Mouse (Mus musculus): ENCODE data around the gene Vars. TPM values are rescaled to one million over a fixed set of nuclear protein-coding genes. Genes with fewer than 3 reads are reported as not detected.
A peak's percentile ranks its signal among the peaks of the same experiment; 100 is the strongest.

Vars gene
- total and polyA plus RNA-seq, 3 experiments = 90.3 to 280 (median 277) TPM

- dilution Hi-C loops (cut with MboI; ENCODE audit: extremely low pct_ligation_motif_present, extremely low pct_unique_long_range_greater_than_20kb, low sequenced_read_pairs) (no loop called here), in situ Hi-C loops (cut with MboI; ENCODE audit: low pct_ligation_motif_present, low pct_unique_long_range_greater_than_20kb, low sequenced_read_pairs) (no loop called here)
- TF ChIP-seq PAX5 (IDR thresholded peaks at IDR 0.05; ENCODE audit: low read length) (no peak), CTCF (conservative IDR thresholded peaks at IDR 0.05 in 1 of 2, IDR thresholded peaks at IDR 0.05 in 1 of 2; ENCODE audit: low read depth in 2 of 2, low read length in 2 of 2) (peak in 1 of 2 experiments; percentile 65; a peak in 2 of 4 replicates), SMC3 (IDR thresholded peaks at IDR 0.05; ENCODE audit: low read depth, low read length) (peak; percentile 70), RAD21 (IDR thresholded peaks at IDR 0.05; ENCODE audit: low read depth, low read length) (peak; percentile 62), MAZ (IDR thresholded peaks at IDR 0.05; ENCODE audit: low read depth, low read length) (0 out of 2 replicates have a peak, but pooled peaks have one; percentile 28)
- H3K36me3 ChIP-seq (replicated peaks in 1 of 2; ENCODE audit: control insufficient read depth in 1 of 2, insufficient read depth in 1 of 2, low read length in 1 of 2) = peaks cover 58 to 87% of the 10 kb centered on the region in 2 experiments
- H3K9ac ChIP-seq (ENCODE audit: insufficient read depth, low read depth) = no peak within 1 kb of the TSS
- H3K27ac ChIP-seq (ENCODE audit: insufficient read depth, low read depth) = no peak within 1 kb of the TSS
- no peak within 1 kb of the TSS for H3K4me3 ChIP-seq (replicated peaks in 1 of 3; ENCODE audit: low read depth in 2 of 3, low read length in 2 of 3, poor library complexity in 1 of 3)
- H3K79me2 ChIP-seq (replicated peaks; ENCODE audit: control insufficient read depth, extremely low read depth, insufficient read depth, poor library complexity, severe bottlenecking) = 0 out of 2 replicates have a peak, but pooled peaks cover 2% of the 10 kb centered on the region
- DNase-seq (ENCODE audit: extremely low read depth) = peak; percentile 57
- H3K9me3 ChIP-seq (replicated peaks; ENCODE audit: low read length) = peaks cover 2% of the 10 kb centered on the region
- no peak within 1 kb of the TSS for H3K4me2 ChIP-seq (ENCODE audit: insufficient read depth, low read depth, poor library complexity, severe bottlenecking)
- H3K4me1 ChIP-seq (ENCODE audit: control insufficient read depth in 1 of 2, insufficient read depth in 2 of 2) = peaks cover 2 to 7% of the 10 kb centered on the region in 2 experiments; a peak in 3 of 4 replicates
- no peaks in the 10 kb centered on the region for H3K27me3 ChIP-seq (replicated peaks)
Measured at GRCm38 (mm10) chr17:35058911-35059892, 58.4 kb downstream of the Vars start, which contains the start of gene Ddah2. TSS of gene Ddah2 (plus strand) at chr17:35059035.

- Histone ChIP-seq H3K27ac (ENCODE audit: insufficient read depth, low read depth) (no peak overlapping the region), H3K36me3 (replicated peaks in 1 of 2; ENCODE audit: control insufficient read depth in 1 of 2, insufficient read depth in 1 of 2, low read length in 1 of 2) (peaks cover 52 to 84% of the 10 kb centered on the region in 2 experiments), H3K4me2 (ENCODE audit: insufficient read depth, low read depth, poor library complexity, severe bottlenecking) (no peak overlapping the region), H3K4me1 (ENCODE audit: control insufficient read depth in 1 of 2, insufficient read depth in 2 of 2) (peaks cover 2 to 7% of the 10 kb centered on the region in 2 experiments; a peak in 3 of 4 replicates), H3K9ac (ENCODE audit: insufficient read depth, low read depth) (no peak overlapping the region), H3K4me3 (replicated peaks in 1 of 3; ENCODE audit: low read depth in 2 of 3, low read length in 2 of 3, poor library complexity in 1 of 3) (no peak overlapping the region), H3K27me3 (replicated peaks) (no peaks in the 10 kb centered on the region), H3K9me3 (replicated peaks; ENCODE audit: low read length) (no peaks in the 10 kb centered on the region), H3K79me2 (replicated peaks; ENCODE audit: control insufficient read depth, extremely low read depth, insufficient read depth, poor library complexity, severe bottlenecking) (no peaks in the 10 kb centered on the region)
- dilution Hi-C loops (cut with MboI; ENCODE audit: extremely low pct_ligation_motif_present, extremely low pct_unique_long_range_greater_than_20kb, low sequenced_read_pairs) (no loop called here), in situ Hi-C loops (cut with MboI; ENCODE audit: low pct_ligation_motif_present, low pct_unique_long_range_greater_than_20kb, low sequenced_read_pairs) (no loop called here)
- TF ChIP-seq HCFC1 (IDR thresholded peaks at IDR 0.05; ENCODE audit: low read depth, low read length) (no peak), USF2 (conservative IDR thresholded peaks at IDR 0.05; ENCODE audit: low read depth, low read length) (no peak), MAZ (IDR thresholded peaks at IDR 0.05; ENCODE audit: low read depth, low read length) (no peak), MXI1 (IDR thresholded peaks at IDR 0.05; ENCODE audit: low read depth, low read length) (no peak), PAX5 (IDR thresholded peaks at IDR 0.05; ENCODE audit: low read length) (no peak), ZC3H11A (IDR thresholded peaks at IDR 0.05; ENCODE audit: low read depth, low read length) (no peak), NELFE (IDR thresholded peaks at IDR 0.05; ENCODE audit: low read depth, low read length) (no peak), KAT2A (IDR thresholded peaks at IDR 0.05; ENCODE audit: insufficient replicate concordance, low read length) (no peak), EP300 (IDR thresholded peaks at IDR 0.05; ENCODE audit: low read length) (no peak), CHD1 (IDR thresholded peaks at IDR 0.05; ENCODE audit: low read depth, low read length) (no peak), TBP (conservative IDR thresholded peaks at IDR 0.05; ENCODE audit: low read depth, low read length) (no peak), RAD21 (IDR thresholded peaks at IDR 0.05; ENCODE audit: low read depth, low read length) (no peak), ETS1 (conservative IDR thresholded peaks at IDR 0.05; ENCODE audit: low read depth, low read length) (no peak), POLR2AphosphoS2 (IDR thresholded peaks at IDR 0.05; ENCODE audit: low read depth, low read length) (no peak), ZNF384 (IDR thresholded peaks at IDR 0.05; ENCODE audit: low read depth, low read length) (no peak), USF1 (IDR thresholded peaks at IDR 0.05; ENCODE audit: low read depth, low read length) (no peak), BHLHE40 (IDR thresholded peaks at IDR 0.05; ENCODE audit: low read depth, low read length) (no peak), RCOR1 (conservative IDR thresholded peaks at IDR 0.05; ENCODE audit: low read depth, low read length) (no peak), JUN (IDR thresholded peaks at IDR 0.05; ENCODE audit: insufficient read depth, low read depth, low read length) (no peak), JUND (conservative IDR thresholded peaks at IDR 0.05; ENCODE audit: low read depth, low read length) (no peak)
- no peak for DNase-seq (ENCODE audit: extremely low read depth)
Measured at GRCm38 (mm10) chr17:35060071-35060470, 59.3 kb downstream of the Vars start.
